Mouse (Mus musculus): ENCODE results near the gene Farp1.

GRCm38 (mm10) chr14:121109116-121109504 lies 74.1 kb downstream of the Farp1 start:
- TF ChIP-seq MAFK (IDR thresholded peaks at IDR 0.05; ENCODE audit: insufficient read depth, low read depth, low read length) = no peak
- no peak for TF ChIP-seq HCFC1 (IDR thresholded peaks at IDR 0.05; ENCODE audit: borderline replicate concordance, insufficient read depth, low read length)
- no peak for TF ChIP-seq ZC3H11A (IDR thresholded peaks at IDR 0.05; ENCODE audit: borderline replicate concordance, low read depth, low read length)
- TF ChIP-seq ZNF384 (IDR thresholded peaks at IDR 0.05; ENCODE audit: low read depth, low read length) = no peak
- no peak for TF ChIP-seq CHD2 (IDR thresholded peaks at IDR 0.05; ENCODE audit: low read depth, low read length)

Data from ES-E14 (cell line).